Mouse (Mus musculus) CD8-positive naive resting alpha-beta T cell, adult 57 days (primary cell): ENCODE measurements around the gene Prkcsh. TPM values are rescaled to one million over a fixed set of nuclear protein-coding genes. Genes with fewer than 3 reads are reported as not detected.

Source experiments
- total RNA-seq: library from RNA; stranded (reverse); gene quantifications from one replicate; pipeline ENCODE4 v1.2.4, GENCODE M21; 2023

Prkcsh gene
- 93.5 TPM for total RNA-seq

DNA sequence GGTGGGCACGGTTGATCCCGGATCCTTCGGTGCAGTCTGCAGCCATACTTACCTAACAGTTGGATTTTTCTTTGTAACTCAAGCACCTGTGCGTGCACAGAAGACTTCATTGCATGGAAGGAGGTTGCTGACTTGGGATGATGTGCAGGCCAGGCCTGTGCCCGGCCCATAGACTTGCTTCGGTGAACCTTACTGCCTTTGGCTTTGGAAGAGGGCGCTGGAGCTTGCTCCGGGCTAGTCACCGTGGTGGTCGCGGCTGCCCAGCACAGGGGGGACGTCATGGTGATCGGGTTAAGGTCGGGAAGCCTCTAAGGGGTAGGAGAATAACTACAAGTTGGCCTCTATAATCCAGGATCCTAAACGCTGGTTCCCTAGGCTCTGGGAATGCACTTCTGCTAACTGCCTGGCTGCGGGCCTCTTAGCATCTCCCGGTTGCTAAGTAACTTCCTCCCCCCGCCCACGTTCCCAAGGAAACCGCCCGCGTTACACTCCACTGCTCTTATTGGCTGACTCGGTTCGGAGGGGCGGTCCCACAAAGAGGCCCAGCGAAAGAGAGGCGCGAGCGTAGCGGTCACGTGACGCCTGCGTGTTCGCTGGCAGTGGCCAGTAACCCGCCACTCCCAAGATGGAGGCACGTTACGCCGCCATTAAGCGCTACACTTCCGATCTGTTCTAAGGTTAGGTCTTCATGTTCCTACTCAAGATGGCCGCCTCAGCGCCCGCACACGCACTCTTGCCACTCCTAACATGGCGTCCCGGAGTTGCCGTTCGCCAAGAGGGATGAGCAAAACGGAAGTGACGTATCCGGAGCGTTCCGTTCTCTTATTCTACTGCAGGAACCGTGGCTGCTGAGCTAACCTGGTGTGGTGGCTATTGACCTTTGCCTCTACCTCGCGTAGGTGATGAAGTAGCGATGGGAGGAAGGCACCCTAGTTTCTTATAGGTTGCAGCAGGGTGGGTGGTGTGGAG is at the start of gene Prkcsh, which contains the start of gene Ccdc151:
Gene Prkcsh, plus strand, starts transcription at position 613 of the 969 bp plus-strand sequence.
Gene Ccdc151, minus strand, starts transcription at position 441 of the 969 bp plus-strand sequence.

GRCm38 (mm10) chr9:21955570-21956281 is 46.9 kb upstream of the Prkcsh start, which contains the start of gene Swsap1:
Gene Swsap1 (plus strand): TSS chr9:21955755.

DNA sequence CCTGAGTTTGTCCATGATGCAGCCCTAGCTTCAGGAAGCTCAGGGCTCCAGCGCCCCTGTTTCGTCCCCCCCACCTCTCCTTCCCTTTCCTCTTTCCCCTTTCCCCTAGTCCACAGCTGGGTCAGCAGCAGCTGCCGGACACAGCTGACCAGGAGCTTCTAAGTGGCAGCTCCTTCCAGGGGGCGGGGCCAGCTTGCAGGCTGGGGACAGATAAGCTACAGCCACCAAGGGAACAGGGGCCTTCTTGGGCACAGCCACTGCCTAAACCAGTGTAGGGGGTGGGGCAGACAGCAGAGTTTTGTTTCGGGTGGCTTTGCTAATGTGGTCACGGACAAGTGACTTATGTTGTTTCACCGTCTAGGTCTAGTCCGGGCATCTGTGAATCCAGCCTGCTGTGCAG is 39.2 kb upstream of the Prkcsh start, which contains the start of gene Epor:
Gene Epor, minus strand, starts transcription at position 90 of the 400 bp plus-strand sequence.

GRCm38 (mm10) chr9:21989230-21990110 is 13.1 kb upstream of the Prkcsh start, which contains the start of gene Rgl3:
Gene Rgl3 (minus strand): TSS chr9:21989446.

DNA sequence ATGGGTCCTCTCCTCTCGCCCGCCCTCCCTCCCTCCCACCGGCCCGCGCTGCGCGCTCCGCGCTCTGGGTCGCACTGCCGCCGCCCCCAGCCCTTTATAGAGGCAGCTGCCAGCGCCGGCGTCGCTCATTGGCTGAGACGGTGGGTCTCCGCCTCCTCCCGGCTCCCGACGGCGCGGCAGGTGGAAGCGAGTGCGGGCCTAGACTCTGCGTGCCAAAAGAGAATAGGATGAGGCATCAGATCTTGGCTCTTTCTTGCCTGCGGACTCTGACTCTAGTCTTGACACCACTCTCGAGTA is 49.3 kb downstream of the Prkcsh start, which contains the start of gene Elavl3:
Gene Elavl3, minus strand, starts transcription at position 66 of the 297 bp plus-strand sequence.

Other genes with a start within 250 kb of the Prkcsh start
- gene Spc24, start 242.5 kb upstream of the Prkcsh start, total RNA-seq, result 2.7 TPM
- not detected for gene Kank2, start 204.1 kb upstream of the Prkcsh start, total RNA-seq
- not detected for gene Angptl8, start 167.3 kb upstream of the Prkcsh start, total RNA-seq
- gene Dock6, start 150.2 kb upstream of the Prkcsh start, total RNA-seq, result 7.0 TPM
- 10.0 TPM for gene Rab3d, start 84.6 kb upstream of the Prkcsh start, total RNA-seq
- not detected for gene Ccdc159, start 75.3 kb upstream of the Prkcsh start, total RNA-seq
- not detected for gene Tmem205, start 75.2 kb upstream of the Prkcsh start, total RNA-seq
- gene Plppr2, start 65.8 kb upstream of the Prkcsh start, total RNA-seq, result 0.31 TPM
- 7.4 TPM for gene Swsap1, start 47.1 kb upstream of the Prkcsh start, total RNA-seq
- gene Epor, start 39.3 kb upstream of the Prkcsh start, total RNA-seq, result not detected
- not detected for gene Rgl3, start 13.4 kb upstream of the Prkcsh start, total RNA-seq
- not detected for gene Ccdc151, start 172 bp upstream of the Prkcsh start, total RNA-seq
- gene Elavl3, start 49.2 kb downstream of the Prkcsh start, total RNA-seq, result 0.18 TPM
- gene Gm49318, start 68.5 kb downstream of the Prkcsh start, total RNA-seq, result not detected
- gene Zfp653, start 68.6 kb downstream of the Prkcsh start, total RNA-seq, result 28.6 TPM
- gene Ecsit, start 82.6 kb downstream of the Prkcsh start, total RNA-seq, result 26.7 TPM
- not detected for gene Cnn1, start 96.4 kb downstream of the Prkcsh start, total RNA-seq
- gene Elof1, start 114.4 kb downstream of the Prkcsh start, total RNA-seq, result 25.6 TPM
- gene Acp5, start 132.9 kb downstream of the Prkcsh start, total RNA-seq, result 239 TPM
- gene Pigyl, start 154.0 kb downstream of the Prkcsh start, total RNA-seq, result 12.7 TPM
- gene Zfp872, start 185.3 kb downstream of the Prkcsh start, total RNA-seq, result not detected
- 39.3 TPM for gene Zfp809, start 222.9 kb downstream of the Prkcsh start, total RNA-seq